Comparison of ENCODE assay signal across 8 mouse cellular contexts in the genomic region with DNA sequence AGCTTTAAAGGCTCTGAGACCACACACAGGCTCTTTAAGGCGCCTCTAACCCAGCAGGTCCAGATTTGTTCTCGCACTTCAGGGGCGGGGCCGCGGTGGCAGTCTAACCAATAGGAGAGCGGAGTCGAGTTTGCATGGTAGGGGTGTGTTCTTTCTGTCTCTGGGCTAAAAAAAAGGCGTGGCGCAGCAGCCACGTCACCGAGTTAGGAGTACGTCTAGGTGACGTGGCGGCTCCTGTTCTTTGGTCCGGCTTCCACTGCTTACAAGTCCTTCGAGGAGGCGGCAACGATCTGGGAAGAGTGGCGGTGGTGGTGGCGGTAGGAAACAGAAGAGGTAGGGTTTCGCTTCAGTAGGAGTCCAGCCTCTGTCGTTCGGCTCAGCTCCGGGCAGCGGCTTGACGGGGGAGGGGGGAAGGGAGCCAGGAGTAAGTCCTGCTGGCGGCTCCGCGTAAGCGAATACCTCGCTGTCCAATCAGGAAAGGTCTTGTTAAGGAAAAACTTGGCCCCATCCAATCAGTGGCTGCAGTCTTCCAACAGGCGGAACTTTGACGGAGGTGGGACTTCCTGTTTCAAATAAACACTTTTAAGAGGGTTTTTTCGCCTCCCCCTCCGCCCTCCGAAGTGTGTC. TPM values are rescaled to one million over a fixed set of nuclear protein-coding genes. Genes with fewer than 3 reads are reported as not detected.
DNase-seq lines count a peak whose midpoint lies in the region; ATAC-seq and TF ChIP-seq lines count a peak whose summit lies in the region.

TSS of gene Stx5a (plus strand) at position 171 of the 627 bp plus-strand sequence.

- H3K9ac ChIP-seq in forebrain, embryonic 16.5 days (replicated peaks; ENCODE audit: low read depth, low read length) = peak within 1 kb of the TSS; percentile 85
- peak within 1 kb of the TSS; percentile 95 for H3K9ac ChIP-seq in lung, embryonic 14.5 days

- intact Hi-C loops in heart, postnatal 36 days (cut with DNase I) = no loop called here

- peaks cover 84% of the 10 kb centered on the region for H3K36me3 ChIP-seq in G1E (replicated peaks)
- H3K36me3 ChIP-seq in forebrain, embryonic 16.5 days (ENCODE audit: control insufficient read depth, insufficient read depth) = peaks cover 17% of the 10 kb centered on the region
- peaks cover 69% of the 10 kb centered on the region for H3K36me3 ChIP-seq in lung, embryonic 14.5 days (ENCODE audit: insufficient read depth)
- H3K36me3 ChIP-seq in thymus, adult 2 months (ENCODE audit: control insufficient read depth, insufficient read depth, low read length) = peaks cover 16% of the 10 kb centered on the region

- peaks cover 60% of the 10 kb centered on the region for H3K4me1 ChIP-seq in G1E (ENCODE audit: insufficient read depth, low read depth, low read length)
- H3K4me1 ChIP-seq in forebrain, embryonic 16.5 days (replicated peaks; ENCODE audit: control insufficient read depth, insufficient read depth, low read length) = peaks cover 25% of the 10 kb centered on the region
- peaks cover 4% of the 10 kb centered on the region; the same call in 1 of the 2 replicates for H3K4me1 ChIP-seq in lung, embryonic 14.5 days (ENCODE audit: insufficient read depth)
- peaks cover 13% of the 10 kb centered on the region for H3K4me1 ChIP-seq in olfactory bulb, adult 2 months (ENCODE audit: control insufficient read depth, insufficient read depth, low read length)
- peaks cover 13% of the 10 kb centered on the region for H3K4me1 ChIP-seq in thymus, adult 2 months (replicated peaks; ENCODE audit: control insufficient read depth, insufficient read depth, low read length)

- no peak for TF ChIP-seq CTCF in G1E (IDR thresholded peaks at IDR 0.05; ENCODE audit: low read depth, low read length)
- peak; percentile 57 for TF ChIP-seq CTCF in layer of hippocampus, adult 2 months (conservative IDR thresholded peaks at IDR 0.05)
- peak; percentile 25; the same call in 1 of the 2 replicates for TF ChIP-seq CTCF in lung, embryonic 14.5 days (IDR thresholded peaks at IDR 0.05; ENCODE audit: low read depth)
- TF ChIP-seq CTCF in olfactory bulb, adult 2 months (IDR thresholded peaks at IDR 0.05; ENCODE audit: insufficient read depth, low read depth, low read length) = no peak
- peak; percentile 72 for TF ChIP-seq CTCF in thymus, adult 2 months (IDR thresholded peaks at IDR 0.05; ENCODE audit: borderline replicate concordance, control insufficient read depth, extremely low read depth, insufficient read depth, low read length, poor library complexity)

- peak; percentile 95 for ATAC-seq in G1E (ENCODE audit: extremely low read depth, insufficient number of reproducible peaks, low FRiP score, poor library complexity, severe bottlenecking)
- ATAC-seq in forebrain, embryonic 16.5 days = peak; percentile 98
- peak; percentile 97 for ATAC-seq in lung, embryonic 14.5 days (ENCODE audit: insufficient read depth)

- peak within 1 kb of the TSS; percentile 96 for H3K27ac ChIP-seq in forebrain, embryonic 16.5 days (ENCODE audit: low read length)
- peak within 1 kb of the TSS; percentile 96 for H3K27ac ChIP-seq in layer of hippocampus, adult 2 months
- H3K27ac ChIP-seq in lung, embryonic 14.5 days (ENCODE audit: low read depth) = peak within 1 kb of the TSS; percentile 97
- peak within 1 kb of the TSS; percentile 99 for H3K27ac ChIP-seq in olfactory bulb, adult 2 months (ENCODE audit: insufficient read depth, low read depth, low read length)
- peak within 1 kb of the TSS; percentile 81 for H3K27ac ChIP-seq in thymus, adult 2 months (ENCODE audit: control insufficient read depth, insufficient read depth, low read length)

- H3K9me3 ChIP-seq in G1E (replicated peaks) = no peaks in the 10 kb centered on the region
- no peaks in the 10 kb centered on the region for H3K9me3 ChIP-seq in forebrain, embryonic 16.5 days (ENCODE audit: control insufficient read depth, low read length)
- no peaks in the 10 kb centered on the region for H3K9me3 ChIP-seq in lung, embryonic 14.5 days (ENCODE audit: low read depth, low read length)

- H3K4me3 ChIP-seq in G1E (ENCODE audit: low read depth, low read length) = peak within 1 kb of the TSS; percentile 75
- peak within 1 kb of the TSS; percentile 93 for H3K4me3 ChIP-seq in forebrain, embryonic 16.5 days (replicated peaks; ENCODE audit: low read length)
- peak within 1 kb of the TSS; percentile 97 for H3K4me3 ChIP-seq in layer of hippocampus, adult 2 months
- H3K4me3 ChIP-seq in lung, embryonic 14.5 days (ENCODE audit: low read depth, low read length) = peak within 1 kb of the TSS; percentile 97
- H3K4me3 ChIP-seq in olfactory bulb, adult 2 months (ENCODE audit: insufficient read depth, low read depth, low read length) = peak within 1 kb of the TSS; percentile 91
- H3K4me3 ChIP-seq in thymus, adult 2 months (ENCODE audit: control insufficient read depth, insufficient read depth, low read length) = peak within 1 kb of the TSS; percentile 81

- peak; percentile 84 for DNase-seq in G1E (ENCODE audit: low spot score)
- DNase-seq in cerebellum, adult 18-20 months = peak; percentile 94 to 97
- DNase-seq in heart, postnatal 36 days = peak; percentile 91 to 96
- DNase-seq in layer of hippocampus, adult 2 months (ENCODE audit: low spot score in 2 of 2) = peak; percentile 92 to 96
- peak; percentile 99 for DNase-seq in lung, embryonic 14.5 days
- DNase-seq in thymus, adult 2 months = peak; percentile 94

- TF ChIP-seq POLR2A in olfactory bulb, adult 2 months (IDR thresholded peaks at IDR 0.05; ENCODE audit: insufficient read depth, low read depth, low read length) = peak; percentile 39
- TF ChIP-seq POLR2A in thymus, adult 2 months (IDR thresholded peaks at IDR 0.05; ENCODE audit: control insufficient read depth, extremely low read depth, insufficient read depth, low read length, poor library complexity) = peak; percentile 63; the same call in 1 of the 2 replicates

- WGBS in forebrain, embryonic 16.5 days = under 1% methylated on average over 36 of the region's 36 CpGs
- whole genome bisulfite sequencing in lung, embryonic 14.5 days = under 1% methylated on average over 36 of the region's 36 CpGs
- WGBS in olfactory bulb, adult 2 months = under 1% methylated on average over 36 of the region's 36 CpGs
- under 1% methylated on average over 36 of the region's 36 CpGs for WGBS in thymus, adult 2 months

- peak within 1 kb of the TSS; percentile 99 for H3K4me2 ChIP-seq in forebrain, embryonic 16.5 days (ENCODE audit: low read length)
- peak within 1 kb of the TSS; percentile 77 for H3K4me2 ChIP-seq in lung, embryonic 14.5 days

- H3K27me3 ChIP-seq in G1E (ENCODE audit: insufficient read depth, low read length) = no peaks in the 10 kb centered on the region
- no peaks in the 10 kb centered on the region for H3K27me3 ChIP-seq in forebrain, embryonic 16.5 days (replicated peaks; ENCODE audit: control insufficient read depth, insufficient read depth, low read length)
- H3K27me3 ChIP-seq in lung, embryonic 14.5 days (ENCODE audit: insufficient read depth, low read length) = no peaks in the 10 kb centered on the region
- no peaks in the 10 kb centered on the region for H3K27me3 ChIP-seq in thymus, adult 2 months (ENCODE audit: control insufficient read depth, insufficient read depth, low read length)

RNA-seq across cellular contexts. Expression of gene Stx5a, which starts in this region (rescaled TPM):
- total RNA-seq in G1E (2014; fragmentation: Nextera tagmentation) (61.1 and 84.0 TPM in 2 replicates), G1E (2017) (62.8 and 73.2 TPM in 2 replicates)
- polyA plus RNA-seq in G1E (2012) = 12.9 and 13.2 TPM in 2 replicates
- polyA plus RNA-seq in forebrain, embryonic 16.5 days (2015; fragmentation: Nextera tagmentation; extraction: Ambion mirVana) = 129 and 136 TPM in 2 replicates
- total RNA-seq in heart, postnatal 36 days (2021) = 10 to 100 TPM; 28.1 to 29.8 TPM
- total RNA-seq in layer of hippocampus, adult 2 months (2021) = 10 to 100 TPM; 69.5 to 78.4 TPM
- 122 and 126 TPM in 2 replicates for polyA plus RNA-seq in lung, embryonic 14.5 days (2014; fragmentation: Nextera tagmentation; extraction: Ambion mirVana)
- polyA plus RNA-seq in olfactory bulb, adult 2 months (2012; ENCODE audit: insufficient read depth, insufficient read length, low replicate concordance, missing spikeins) = 609 TPM in 1 of 2 replicates, not detected in the other
- 128 and 137 TPM in 2 replicates for polyA plus RNA-seq in thymus, adult 2 months (2012; rRNA removed)

Comparison
In these comparisons a context has a peak if more than half of its experiments do, and no peak if none do; other contexts are left out.
1. Peak in every context shown above with its lines: DNase-seq, ATAC-seq, H3K4me3 ChIP-seq and H3K27ac ChIP-seq.
2. CTCF ChIP-seq: peak in layer of hippocampus, adult 2 months (single experiment), lung, embryonic 14.5 days (single experiment) and thymus, adult 2 months (single experiment); none in G1E (single experiment) and olfactory bulb, adult 2 months (single experiment).